Mouse (Mus musculus): ENCODE results near the gene Six1.
"Not testable (repeated sequence)": the region's sequence is repeated elsewhere in the genome, so short reads cannot be mapped to it uniquely, and the experiment has no call there.

Gene Six1

GRCm38 (mm10) chr12:73053668-73054241 lies at the start of gene Six1:
Six1 (minus strand) TSS chr12:73053887.
- in situ Hi-C loops (cut with MboI; ENCODE audit: low pct_unique_long_range_greater_than_20kb in 1 of 2, low sequenced_read_pairs in 2 of 2, unreplicated experiment in 1 of 2): no loop called here

GRCm38 (mm10) chr12:73098593-73098992 lies 44.9 kb upstream of the Six1 start:
- in situ Hi-C loops (cut with MboI; ENCODE audit: low pct_unique_long_range_greater_than_20kb in 1 of 2, low sequenced_read_pairs in 2 of 2, unreplicated experiment in 1 of 2): no loop called here

DNA sequence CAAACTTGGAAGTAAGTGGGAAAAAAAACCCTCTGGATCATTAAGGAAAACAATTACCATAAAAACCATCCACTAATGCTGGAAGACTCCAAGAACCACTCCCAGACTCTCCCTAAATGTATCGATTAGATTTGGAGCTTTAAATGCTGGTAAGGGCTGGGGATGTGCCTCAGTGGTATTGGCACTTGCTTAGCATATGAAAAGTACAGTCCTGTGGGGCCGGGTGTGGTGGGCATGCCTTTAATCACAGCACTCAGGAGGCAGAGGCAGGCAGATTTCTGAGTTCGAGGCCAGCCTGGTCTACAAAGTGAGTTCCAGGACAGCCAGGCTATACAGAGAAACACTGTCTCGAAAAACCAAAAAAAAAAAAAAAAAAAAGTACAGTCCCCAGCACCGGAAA lies 42.5 kb upstream of the Six1 start:
- in situ Hi-C loops (cut with MboI; ENCODE audit: low pct_unique_long_range_greater_than_20kb in 1 of 2, low sequenced_read_pairs in 2 of 2, unreplicated experiment in 1 of 2): not testable (repeated sequence)

DNA sequence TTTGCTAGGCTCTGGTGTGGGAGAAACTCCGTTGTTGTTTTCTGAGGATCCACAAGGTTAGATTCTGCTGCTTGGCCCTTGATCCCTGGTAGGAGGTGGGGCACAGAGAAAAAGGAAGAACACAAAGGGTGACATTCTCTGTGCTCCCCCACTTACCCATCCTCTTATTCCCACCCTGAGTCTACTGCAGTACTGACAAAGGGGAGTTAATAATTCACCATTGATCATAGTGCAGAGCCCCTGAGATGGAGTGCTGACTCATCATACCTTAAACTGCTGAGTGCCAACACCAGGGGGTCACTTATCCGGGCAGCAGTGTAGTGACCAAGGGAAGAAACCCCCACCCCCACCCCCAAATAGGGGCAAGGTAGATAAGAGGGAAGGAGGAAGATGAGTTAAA lies 40.9 kb upstream of the Six1 start:
- in situ Hi-C loops (cut with MboI; ENCODE audit: low pct_unique_long_range_greater_than_20kb in 1 of 2, low sequenced_read_pairs in 2 of 2, unreplicated experiment in 1 of 2): no loop called here

GRCm38 (mm10) chr12:73094189-73094588 lies 40.5 kb upstream of the Six1 start:
- in situ Hi-C loops (cut with MboI; ENCODE audit: low pct_unique_long_range_greater_than_20kb in 1 of 2, low sequenced_read_pairs in 2 of 2, unreplicated experiment in 1 of 2): no loop called here

GRCm38 (mm10) chr12:73090672-73091335 lies 37.1 kb upstream of the Six1 start:
- in situ Hi-C loops (cut with MboI; ENCODE audit: low pct_unique_long_range_greater_than_20kb in 1 of 2, low sequenced_read_pairs in 2 of 2, unreplicated experiment in 1 of 2): no loop called here

DNA sequence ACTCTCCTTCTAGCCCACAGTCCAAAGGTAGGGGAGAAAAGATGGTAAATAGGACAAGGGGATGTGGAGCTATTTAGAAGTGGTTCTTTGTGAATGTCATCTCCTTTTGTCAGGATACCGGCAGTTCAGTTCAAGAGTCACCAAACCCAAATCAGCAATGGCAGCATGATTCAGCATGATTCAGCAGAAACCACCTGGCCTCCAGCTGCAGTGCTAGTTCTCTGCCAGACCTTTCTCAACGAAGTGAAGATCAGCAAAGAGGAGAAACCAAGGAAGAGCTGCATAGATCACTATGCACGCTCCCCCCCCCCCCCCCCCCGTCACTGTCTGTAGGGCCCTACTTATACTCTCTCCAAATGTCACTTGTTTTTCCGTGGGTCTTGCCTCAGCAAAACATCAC lies 35.2 kb upstream of the Six1 start:
- in situ Hi-C loops (cut with MboI; ENCODE audit: low pct_unique_long_range_greater_than_20kb in 1 of 2, low sequenced_read_pairs in 2 of 2, unreplicated experiment in 1 of 2): no loop called here

DNA sequence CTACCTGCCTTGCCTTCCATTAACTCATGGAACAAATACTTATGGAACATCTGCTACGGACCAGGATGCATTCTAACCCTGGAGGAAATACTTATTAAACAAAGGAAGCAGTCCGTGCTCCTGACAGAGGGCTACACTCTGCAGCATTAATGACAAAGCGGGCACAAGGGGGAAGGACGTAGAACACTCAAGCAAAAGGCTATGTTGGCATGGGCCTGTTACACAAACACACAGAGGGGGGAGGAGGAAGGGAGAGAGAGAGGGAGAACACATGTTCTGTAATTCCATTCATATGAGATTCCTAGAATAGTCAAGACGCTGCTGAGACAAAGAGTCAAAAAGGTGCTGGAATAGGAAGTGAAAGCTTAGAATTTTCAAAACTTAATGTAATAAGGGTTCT lies 34.8 kb upstream of the Six1 start:
- in situ Hi-C loops (cut with MboI; ENCODE audit: low pct_unique_long_range_greater_than_20kb in 1 of 2, low sequenced_read_pairs in 2 of 2, unreplicated experiment in 1 of 2): no loop called here

- in situ Hi-C loops (cut with MboI; ENCODE audit: low pct_unique_long_range_greater_than_20kb in 1 of 2, low sequenced_read_pairs in 2 of 2, unreplicated experiment in 1 of 2): no loop called here
Observed at GRCm38 (mm10) chr12:73087086-73087485, 33.4 kb upstream of the Six1 start.

- in situ Hi-C loops (cut with MboI; ENCODE audit: low pct_unique_long_range_greater_than_20kb in 1 of 2, low sequenced_read_pairs in 2 of 2, unreplicated experiment in 1 of 2): no loop called here
Observed at GRCm38 (mm10) chr12:73085739-73086630, 32.3 kb upstream of the Six1 start.

GRCm38 (mm10) chr12:73083773-73084172 lies 30.1 kb upstream of the Six1 start:
- in situ Hi-C loops (cut with MboI; ENCODE audit: low pct_unique_long_range_greater_than_20kb in 1 of 2, low sequenced_read_pairs in 2 of 2, unreplicated experiment in 1 of 2): no loop called here

- in situ Hi-C loops (cut with MboI; ENCODE audit: low pct_unique_long_range_greater_than_20kb in 1 of 2, low sequenced_read_pairs in 2 of 2, unreplicated experiment in 1 of 2): not testable (repeated sequence)
Observed at GRCm38 (mm10) chr12:73081828-73082227, 28.1 kb upstream of the Six1 start.

DNA sequence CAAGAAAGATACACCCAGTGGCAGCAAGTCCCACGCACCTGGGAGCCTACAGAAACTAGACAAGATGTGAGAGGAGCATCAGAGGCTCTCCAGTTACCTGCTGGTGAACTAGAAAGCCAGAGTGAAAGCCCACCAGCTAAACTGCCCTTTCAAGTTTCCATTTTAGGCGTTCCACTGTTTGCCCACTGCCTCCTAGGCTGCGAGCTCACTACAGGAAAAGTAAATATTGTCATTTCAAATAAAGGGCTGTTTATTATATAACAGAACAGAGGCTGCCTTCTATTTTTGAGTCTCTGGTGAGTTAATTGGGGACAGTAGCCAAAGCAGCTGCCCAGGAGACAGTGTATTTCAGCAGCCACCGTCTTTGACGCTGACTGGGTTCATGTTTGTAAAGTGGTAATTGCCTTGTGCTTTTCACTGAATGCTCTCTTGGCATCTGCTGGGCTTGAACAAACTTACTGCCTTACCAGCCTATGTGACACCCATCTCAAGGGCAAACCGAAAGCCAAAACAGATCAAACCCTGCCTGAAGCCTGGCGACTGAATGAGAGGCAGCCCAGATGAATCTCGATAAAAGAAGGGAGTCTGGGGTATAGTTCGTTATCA lies 7.2 kb upstream of the Six1 start:
- in situ Hi-C loops (cut with MboI; ENCODE audit: low pct_unique_long_range_greater_than_20kb in 1 of 2, low sequenced_read_pairs in 2 of 2, unreplicated experiment in 1 of 2): loop anchor here in 1 of 2 experiments (10.0 kb wide), 1 partner anchor 54 kb away; the partner anchor contains the start of gene Six4

DNA sequence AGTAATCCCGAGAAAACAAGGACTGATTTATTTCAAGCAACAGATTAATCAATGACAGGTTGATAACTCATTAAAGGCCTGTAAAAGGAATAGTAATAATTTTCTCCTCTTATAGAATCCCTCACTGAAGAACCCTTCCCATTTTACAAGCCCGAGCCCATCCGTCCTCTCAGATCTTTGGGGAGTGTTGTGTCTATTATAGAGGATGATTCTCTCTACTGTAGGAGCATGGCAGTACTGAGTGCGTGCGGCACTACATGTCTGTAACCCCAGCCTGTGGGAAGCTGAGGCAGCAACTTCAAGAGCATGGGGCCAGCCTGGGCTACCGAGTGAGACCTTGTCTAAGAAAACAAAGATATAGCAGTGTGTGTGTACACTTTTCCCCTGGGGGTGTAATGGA lies 3.8 kb upstream of the Six1 start:
- in situ Hi-C loops (cut with MboI; ENCODE audit: low pct_unique_long_range_greater_than_20kb in 1 of 2, low sequenced_read_pairs in 2 of 2, unreplicated experiment in 1 of 2): no loop called here

- in situ Hi-C loops (cut with MboI; ENCODE audit: low pct_unique_long_range_greater_than_20kb in 1 of 2, low sequenced_read_pairs in 2 of 2, unreplicated experiment in 1 of 2): no loop called here
Observed at GRCm38 (mm10) chr12:73055451-73055850, 1.8 kb upstream of the Six1 start.

DNA sequence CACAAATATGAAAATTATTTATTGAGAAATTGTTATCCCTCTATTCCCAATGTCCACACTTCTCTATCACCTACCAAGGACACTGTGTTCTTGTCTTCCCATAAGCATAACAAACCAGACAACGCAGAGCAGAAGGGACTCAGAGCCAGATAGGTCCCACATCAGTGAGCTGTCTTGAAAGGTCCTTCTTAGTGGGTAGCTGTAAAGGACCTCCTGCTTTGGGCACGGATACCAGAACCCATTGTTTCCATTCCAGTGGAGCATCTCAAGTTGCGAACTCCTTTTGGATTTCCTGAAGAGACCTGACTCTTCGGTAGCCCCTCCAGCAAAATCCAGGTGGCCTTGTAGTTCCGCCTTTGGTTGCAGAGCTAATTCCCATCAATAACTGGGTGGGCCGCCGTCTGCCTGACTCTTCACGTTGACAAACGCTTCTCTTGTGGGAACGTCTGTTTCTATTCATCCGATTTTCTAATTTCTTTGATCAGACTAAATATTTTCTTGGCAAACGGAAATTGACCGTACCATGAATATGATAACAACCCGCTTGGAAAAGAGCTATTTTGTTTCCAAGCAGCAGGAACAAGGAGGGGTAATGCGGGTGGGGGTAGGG lies 994 bp upstream of the Six1 start:
- in situ Hi-C loops (cut with MboI; ENCODE audit: low pct_unique_long_range_greater_than_20kb in 1 of 2, low sequenced_read_pairs in 2 of 2, unreplicated experiment in 1 of 2): no loop called here

GRCm38 (mm10) chr12:73052651-73053591 lies 766 bp downstream of the Six1 start:
- in situ Hi-C loops (cut with MboI; ENCODE audit: low pct_unique_long_range_greater_than_20kb in 1 of 2, low sequenced_read_pairs in 2 of 2, unreplicated experiment in 1 of 2): no loop called here

Data from mouse embryonic stem cell (cell line).